Mouse (Mus musculus) ES-E14 (cell line): ENCODE measurements around the gene Vmn2r100.

Experiments used
- CHD2 ChIP-seq: IDR thresholded peaks from 2 replicates; pipeline ENCODE4 v1.6.1; 2014; ENCODE audit warnings: mild to moderate bottlenecking, low read depth, low read length, inconsistent platforms
- MAFK ChIP-seq: IDR thresholded peaks from 2 replicates; pipeline ENCODE4 v1.6.1; 2014; ENCODE audit warnings: mild to moderate bottlenecking, low read depth, low read length, inconsistent platforms; ENCODE audit not compliant: insufficient read depth

DNA sequence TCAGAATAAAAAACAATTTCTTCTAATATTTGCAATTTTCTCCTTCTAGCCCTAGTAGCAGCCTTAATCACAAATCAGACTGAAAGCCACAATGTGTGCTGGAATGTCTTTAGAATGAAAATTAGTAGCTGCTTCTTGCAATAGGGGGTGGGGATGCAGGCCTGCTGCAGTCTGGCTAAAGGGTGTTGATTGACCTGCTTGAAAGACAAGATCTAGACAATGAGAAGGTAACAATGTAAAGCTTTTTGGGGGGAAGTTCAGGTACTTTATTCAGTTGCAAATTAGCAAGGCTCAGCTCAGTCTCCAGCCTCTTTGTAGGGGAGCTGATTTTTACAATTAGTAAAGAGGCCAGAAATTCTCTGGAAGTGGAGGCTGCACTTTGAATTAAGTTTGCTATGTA is 21.7 kb upstream of the Vmn2r100 start:
- TF ChIP-seq MAFK = no peak
- TF ChIP-seq CHD2 = no peak
